Mouse (Mus musculus): ENCODE results near the gene Hs6st1.

The Hs6st1 gene

DNA sequence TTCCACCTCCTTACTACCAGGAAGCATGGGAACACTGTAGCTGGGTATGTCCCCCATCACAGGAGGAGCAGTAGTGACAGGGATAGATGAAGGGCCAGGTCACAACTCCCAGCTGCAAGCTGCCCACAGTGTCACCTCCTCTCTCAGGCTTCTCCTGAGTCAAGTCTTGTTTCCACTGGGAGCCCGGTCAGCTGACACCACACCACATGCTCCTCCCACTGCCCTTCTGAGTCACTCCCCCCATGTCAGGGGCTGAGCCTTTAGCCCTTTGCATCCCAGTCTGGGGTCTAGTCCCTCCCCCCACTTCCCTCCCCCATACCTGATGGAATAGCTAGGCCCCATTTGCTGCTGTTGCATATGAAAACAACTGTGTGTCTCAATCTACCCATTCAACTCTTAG lies 21.3 kb downstream of the Hs6st1 start:
- DNase-seq, result no peak

GRCm38 (mm10) chr1:36090011-36090721 lies 22.0 kb downstream of the Hs6st1 start:
- DNase-seq, result no peak

DNA sequence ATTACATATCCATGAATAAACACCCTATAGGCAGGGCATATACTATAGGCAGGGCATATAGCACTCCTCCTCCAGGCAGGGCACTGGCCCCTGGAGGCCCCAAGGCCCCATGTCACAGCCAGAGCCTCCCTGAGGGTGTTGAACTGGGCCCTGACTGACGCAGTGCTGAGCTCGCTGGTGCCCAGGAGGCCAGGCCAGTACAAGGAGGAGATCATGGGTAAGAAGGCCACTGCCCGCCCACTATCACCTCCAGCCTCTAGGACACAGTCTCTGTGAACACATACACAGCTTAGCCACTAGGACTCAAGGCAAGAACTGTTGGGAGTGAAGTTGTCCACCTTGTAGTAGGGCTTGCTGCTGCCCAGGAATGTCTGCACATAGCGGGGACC lies 22.5 kb downstream of the Hs6st1 start:
- DNase-seq, result no peak

- no peak for DNase-seq
Measured at GRCm38 (mm10) chr1:36091246-36091645, 23.0 kb downstream of the Hs6st1 start.

GRCm38 (mm10) chr1:36093741-36094140 lies 25.5 kb downstream of the Hs6st1 start:
- no peak for DNase-seq

DNA sequence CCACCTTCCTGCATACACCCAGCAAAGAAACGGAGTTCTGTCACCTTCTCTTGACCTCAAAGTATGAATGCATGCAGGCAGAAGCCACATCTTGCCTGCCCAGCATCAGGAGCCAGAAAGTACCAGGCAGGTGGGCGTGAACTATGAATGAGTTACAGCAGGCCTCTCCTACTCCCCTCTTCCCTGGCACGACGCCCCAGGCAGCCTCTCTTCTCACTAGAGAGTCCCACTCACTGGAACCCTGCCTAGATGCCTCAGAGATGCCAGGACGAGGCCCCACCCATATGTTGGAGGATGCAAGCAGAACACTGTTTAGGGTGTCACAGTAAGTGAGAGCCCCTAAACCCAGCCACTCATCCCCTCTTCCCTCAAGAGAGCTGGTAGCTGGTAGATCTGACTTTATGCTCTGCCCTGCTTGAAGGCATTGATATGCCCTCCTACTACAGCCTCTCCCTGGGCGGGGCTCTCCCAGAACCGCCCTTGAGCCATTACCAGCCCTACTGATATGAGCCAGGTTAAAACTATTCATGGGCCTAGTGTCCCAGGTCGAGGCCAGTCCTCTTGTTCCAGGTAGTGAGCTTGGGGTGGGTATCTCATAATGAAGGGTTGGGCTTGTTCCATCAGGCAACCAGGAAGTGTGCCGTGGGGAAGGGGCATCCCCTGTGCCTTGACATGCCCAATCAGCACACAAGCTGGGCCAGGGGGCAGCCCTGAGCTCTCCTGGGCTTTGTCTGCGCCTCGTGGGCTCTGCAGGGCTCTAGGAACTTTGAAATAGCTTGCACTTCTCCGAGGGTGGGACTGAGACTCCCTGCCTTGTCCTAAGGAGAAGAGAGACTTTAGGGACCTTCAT lies 27.4 kb downstream of the Hs6st1 start:
- DNase-seq, result peak; percentile 55

GRCm38 (mm10) chr1:36098432-36098831 lies 30.2 kb downstream of the Hs6st1 start:
- no peak for DNase-seq

DNA sequence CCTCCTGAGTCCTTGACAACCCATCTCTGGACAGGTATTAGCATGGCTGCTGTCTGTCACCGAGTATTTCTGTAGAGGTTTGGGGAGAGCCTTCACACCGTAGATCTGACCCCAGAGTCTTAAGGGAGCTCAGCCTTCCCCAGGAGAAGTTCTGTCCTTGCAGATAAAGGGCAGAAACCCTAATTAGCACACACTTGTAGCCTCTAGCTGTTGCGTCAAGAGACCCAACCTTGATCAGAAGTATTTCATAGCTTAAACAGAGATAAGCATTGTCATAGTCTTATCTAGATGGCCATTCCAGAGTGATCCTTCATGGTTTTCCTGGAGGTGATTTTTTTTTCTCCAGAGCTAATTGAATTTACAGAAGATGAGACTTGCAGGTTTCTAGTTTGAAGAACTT lies 32.2 kb downstream of the Hs6st1 start:
- no peak for DNase-seq

- DNase-seq, result no peak
Measured at GRCm38 (mm10) chr1:36105917-36106706, 37.9 kb downstream of the Hs6st1 start.

DNA sequence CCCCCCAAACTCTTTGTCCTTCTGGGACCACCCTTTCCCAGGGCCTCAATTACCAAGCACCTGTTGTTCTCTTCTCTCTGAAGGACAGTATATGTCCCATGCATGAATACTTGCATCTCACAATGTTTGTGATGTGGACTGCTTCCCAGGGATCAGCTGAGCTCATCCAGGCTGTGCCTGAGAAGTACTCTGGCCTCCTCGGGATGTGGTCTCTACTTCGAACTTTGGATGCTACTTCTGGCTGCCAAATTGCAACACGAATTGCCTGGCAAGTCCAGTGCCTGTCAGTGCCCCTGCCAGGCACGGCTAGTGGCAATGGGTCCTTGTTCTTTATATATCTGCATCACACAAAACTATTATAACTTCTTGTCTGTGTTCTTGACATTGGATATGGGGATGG lies 41.8 kb downstream of the Hs6st1 start:
- no peak for DNase-seq

DNA sequence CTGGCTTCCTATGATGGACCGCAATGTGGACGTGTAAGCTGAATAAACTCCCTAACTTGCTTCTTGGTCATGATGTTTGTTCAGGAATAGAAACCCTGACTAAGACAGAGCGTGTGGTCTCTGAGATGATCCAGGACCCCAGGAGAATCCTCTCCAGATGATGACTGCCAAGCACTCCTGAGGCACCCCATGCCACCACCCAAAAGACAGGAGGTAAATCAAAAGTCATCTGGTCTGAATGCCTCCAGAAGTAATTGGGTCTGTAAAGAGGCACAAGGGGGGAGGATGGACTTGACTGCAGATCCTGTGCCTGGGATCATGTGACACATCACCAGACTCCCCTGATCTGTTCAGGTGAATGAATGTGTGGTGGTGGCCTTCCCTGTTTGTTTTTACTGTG lies 44.5 kb downstream of the Hs6st1 start:
- DNase-seq, result no peak

DNA sequence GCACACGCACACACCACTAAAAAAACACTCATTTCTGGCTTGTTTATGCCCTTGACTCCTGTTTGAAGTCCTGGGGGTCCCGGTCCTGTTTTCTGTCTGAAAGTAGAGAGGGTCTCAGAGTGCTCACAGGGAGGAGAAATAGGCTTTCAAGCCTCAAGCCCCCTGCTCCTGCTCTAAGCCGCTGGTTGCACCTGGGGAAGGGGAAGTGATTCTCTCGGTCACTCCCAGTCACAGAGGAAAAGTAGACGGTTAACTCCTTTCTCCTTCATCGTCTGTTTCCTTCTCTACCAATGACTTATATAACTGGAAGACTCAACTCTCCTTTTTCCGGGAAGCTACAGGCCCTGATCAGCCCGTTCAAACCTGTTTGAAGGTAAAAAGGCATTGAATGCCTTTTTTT lies 45.5 kb downstream of the Hs6st1 start:
- no peak for DNase-seq

DNA sequence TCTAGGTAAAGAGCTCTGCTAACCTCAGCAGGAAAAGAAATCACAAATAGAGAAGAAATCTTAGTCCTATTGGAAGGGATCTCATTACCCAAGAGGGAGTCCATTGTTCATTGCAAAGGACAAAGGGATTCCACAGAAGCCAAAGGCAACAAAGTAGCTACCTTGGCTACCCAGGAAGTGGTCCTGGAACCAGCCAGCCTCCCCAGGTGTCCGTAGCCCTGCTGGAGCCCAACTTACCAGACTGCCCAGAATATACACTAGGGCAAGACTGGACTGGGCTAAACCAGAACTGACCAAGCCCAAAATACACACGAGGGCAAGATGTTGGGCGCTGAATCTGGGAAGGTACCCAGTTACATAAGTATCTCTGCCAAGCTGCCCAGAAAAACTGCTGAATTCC lies 46.6 kb downstream of the Hs6st1 start:
- DNase-seq, result no peak

DNA sequence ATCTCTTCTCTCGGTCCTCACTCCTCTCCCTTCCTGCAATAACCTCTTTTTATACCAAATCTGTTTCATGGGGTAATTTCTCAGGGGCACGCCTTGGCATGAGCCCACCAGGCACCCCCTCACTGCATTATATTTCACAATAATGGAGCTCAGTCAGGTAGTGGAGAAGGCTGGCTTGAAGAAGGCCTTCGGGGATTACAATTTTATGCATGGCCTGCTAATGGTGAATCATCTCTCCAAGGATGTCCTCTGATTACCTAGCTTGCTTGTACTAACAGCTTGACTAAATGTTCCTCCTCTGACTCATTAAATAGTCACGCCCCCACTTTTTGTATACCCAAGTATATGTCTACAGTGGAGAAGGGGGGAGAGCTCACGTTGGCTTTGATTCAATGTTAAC lies 48.3 kb downstream of the Hs6st1 start:
- no peak for DNase-seq

GRCm38 (mm10) chr1:36118061-36118685 lies 50.0 kb downstream of the Hs6st1 start:
- DNase-seq, result no peak

DNA sequence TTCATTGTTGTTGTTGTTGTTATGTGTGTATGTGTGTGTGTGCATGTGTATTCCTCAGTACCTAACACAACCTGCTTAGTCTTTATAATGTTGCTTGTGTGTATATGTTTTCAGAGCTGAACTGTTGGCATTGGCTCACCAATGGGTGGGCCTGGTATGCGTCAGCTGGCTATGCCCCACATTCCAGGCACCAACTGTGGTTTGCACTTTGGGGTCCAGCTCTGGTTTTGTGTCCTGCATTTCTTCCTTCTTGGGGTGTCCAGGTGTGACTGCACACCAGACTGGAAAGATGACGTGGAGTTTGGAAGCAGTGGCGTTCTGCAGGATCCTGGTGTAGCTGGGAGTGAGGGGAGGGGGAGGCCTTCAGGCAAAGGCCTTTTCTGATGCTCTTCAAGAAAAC lies 50.8 kb downstream of the Hs6st1 start:
- DNase-seq, result no peak

DNA sequence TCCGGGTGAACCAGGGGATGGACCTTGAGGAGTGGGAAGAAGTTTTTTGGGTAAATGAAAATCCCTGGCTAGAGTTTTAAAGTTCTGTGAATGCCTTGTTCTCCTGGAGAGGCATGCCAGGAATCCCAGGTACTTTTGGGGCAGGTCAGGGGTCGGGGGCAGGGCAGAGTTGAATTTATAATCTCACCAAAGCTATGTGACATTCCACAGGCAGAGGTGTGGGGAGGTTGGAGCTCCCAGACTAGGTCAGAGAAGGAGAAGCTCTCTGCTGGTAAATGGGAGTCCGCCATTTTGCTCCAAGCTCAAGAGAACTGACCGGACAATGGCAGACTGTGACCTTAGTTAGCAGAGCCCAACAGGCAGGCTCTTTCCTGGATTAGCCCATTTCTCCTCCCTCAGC lies 51.2 kb downstream of the Hs6st1 start:
- DNase-seq, result no peak

DNA sequence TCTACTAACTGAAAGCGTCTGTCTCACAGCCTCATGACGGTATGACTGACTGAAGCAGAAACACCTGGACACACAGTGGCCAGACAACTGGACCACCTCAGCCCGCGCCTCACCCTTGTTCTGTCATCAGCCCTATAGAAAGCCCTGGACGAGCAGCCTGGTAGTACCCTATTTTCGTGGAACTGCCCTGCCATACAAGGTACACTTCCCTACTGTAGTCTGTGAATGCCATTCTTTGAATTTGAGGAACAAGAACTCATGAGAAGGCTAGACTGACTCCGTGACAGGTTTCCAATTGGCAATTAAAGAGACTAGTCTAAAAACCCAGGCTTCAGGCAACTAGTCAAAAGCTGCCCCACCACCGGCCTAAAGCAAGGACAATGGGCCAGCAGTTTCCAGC lies 53.0 kb downstream of the Hs6st1 start:
- DNase-seq, result no peak

DNA sequence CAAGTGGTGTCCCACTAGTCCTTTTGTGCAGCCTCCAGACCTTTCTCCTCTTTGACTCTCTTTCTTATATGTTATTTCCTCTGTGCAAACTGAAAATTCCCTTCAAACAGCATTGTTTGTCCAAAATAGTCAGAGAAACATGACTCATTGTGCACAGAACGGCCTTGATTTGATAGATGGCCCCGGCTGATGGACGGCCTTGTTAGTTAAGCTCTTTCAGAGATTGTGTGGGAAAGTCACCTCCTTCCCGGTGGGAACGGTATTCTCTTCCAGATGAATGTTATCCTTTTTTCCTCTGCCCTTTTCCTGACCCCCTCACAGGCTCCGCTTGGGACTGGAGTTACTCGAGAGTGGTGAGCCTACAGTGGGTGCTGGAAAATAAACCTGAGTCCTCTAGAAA lies 56.9 kb downstream of the Hs6st1 start:
- DNase-seq, result no peak

DNA sequence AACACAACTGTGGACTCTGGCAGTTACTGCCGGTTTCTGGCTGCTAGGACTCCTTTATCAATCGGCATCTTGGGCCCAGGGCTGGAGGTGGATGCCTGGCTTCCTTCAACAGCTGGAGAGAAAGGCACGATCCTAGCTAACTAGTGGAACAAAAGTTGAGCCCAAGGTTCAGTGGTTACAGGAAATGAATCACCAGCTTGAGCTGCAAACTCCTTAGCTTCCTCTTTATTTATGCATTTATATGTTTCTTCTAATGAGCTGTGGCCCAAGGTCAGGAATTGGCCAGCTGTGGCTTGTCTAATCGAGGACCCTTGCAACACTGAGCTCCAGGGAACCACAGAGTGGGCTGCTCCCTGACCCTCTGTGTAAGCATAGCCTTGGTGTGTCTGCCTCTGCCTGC lies 60.9 kb downstream of the Hs6st1 start:
- no peak for DNase-seq

GRCm38 (mm10) chr1:36129881-36130280 lies 61.7 kb downstream of the Hs6st1 start:
- no peak for DNase-seq

GRCm38 (mm10) chr1:36130307-36131035 lies 62.3 kb downstream of the Hs6st1 start:
- DNase-seq, result no peak

- DNase-seq, result no peak
Measured at GRCm38 (mm10) chr1:36131154-36131553, 63.0 kb downstream of the Hs6st1 start.
